Mouse (Mus musculus): ENCODE data around the gene Wfdc1. TPM values are rescaled to one million over a fixed set of nuclear protein-coding genes. Genes with fewer than 3 reads are reported as not detected.

Gene Wfdc1
- polyA plus RNA-seq, 1 experiment, result not detected

- Histone ChIP-seq H3K4me3 (ENCODE audit: insufficient read depth, low read length) (no peak overlapping the region), H3K4me1 (ENCODE audit: control insufficient read depth, insufficient read depth, low read length) (no peaks in the 10 kb centered on the region), H3K27ac (ENCODE audit: insufficient read depth, low read length) (no peak overlapping the region)
- no peak for TF ChIP-seq POLR2A (IDR thresholded peaks at IDR 0.05; ENCODE audit: low read depth, low read length)
- TF ChIP-seq CTCF (IDR thresholded peaks at IDR 0.05; ENCODE audit: borderline replicate concordance, insufficient read depth, low read length), result no peak
Measured at GRCm38 (mm10) chr8:119625788-119626187, 40.4 kb upstream of the Wfdc1 start.

GRCm38 (mm10) chr8:119627199-119627598 is 39.0 kb upstream of the Wfdc1 start:
- H3K4me1 ChIP-seq (ENCODE audit: control insufficient read depth, insufficient read depth, low read length), result no peaks in the 10 kb centered on the region
- no peak overlapping the region for H3K27ac ChIP-seq (ENCODE audit: insufficient read depth, low read length)
- no peak overlapping the region for H3K4me3 ChIP-seq (ENCODE audit: insufficient read depth, low read length)
- TF ChIP-seq CTCF (IDR thresholded peaks at IDR 0.05; ENCODE audit: borderline replicate concordance, insufficient read depth, low read length), result no peak
- no peak for TF ChIP-seq POLR2A (IDR thresholded peaks at IDR 0.05; ENCODE audit: low read depth, low read length)

DNA sequence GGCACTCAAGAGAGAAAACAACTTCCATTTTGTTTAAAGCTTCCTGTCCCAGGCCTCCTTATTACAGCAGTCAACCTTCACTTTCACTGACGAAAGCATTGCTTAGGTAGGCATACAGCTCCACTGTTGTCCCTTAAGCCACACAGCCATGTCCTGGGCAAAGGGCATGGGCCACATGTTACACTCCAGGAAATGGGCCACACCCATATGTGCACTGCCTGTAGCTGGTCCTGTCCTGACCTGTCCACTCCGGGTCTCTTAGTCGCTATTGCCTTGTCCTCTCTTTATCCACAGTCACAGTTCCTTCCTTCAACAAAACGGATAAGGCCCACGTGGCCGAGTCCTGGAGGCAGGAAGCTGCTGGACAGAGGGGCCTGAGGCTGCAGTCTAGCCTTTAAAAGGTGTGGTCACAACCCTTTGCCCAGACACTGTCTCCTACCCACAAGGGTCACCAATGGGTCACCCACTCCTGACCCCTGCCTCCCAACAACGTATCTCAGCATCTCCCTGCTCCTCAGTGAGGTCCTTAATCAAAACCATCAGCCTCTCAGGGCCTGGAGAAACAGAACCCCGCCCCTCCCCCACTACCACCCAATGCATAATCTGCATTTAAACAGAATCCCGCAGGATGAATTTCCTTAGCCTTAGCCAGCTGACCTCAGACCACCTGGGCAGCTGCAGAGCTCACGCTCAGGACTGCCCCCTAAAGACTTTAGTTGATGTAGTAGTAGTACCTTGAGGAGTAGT is 38.4 kb upstream of the Wfdc1 start:
- Histone ChIP-seq H3K4me3 (ENCODE audit: insufficient read depth, low read length) (no peak overlapping the region), H3K27ac (ENCODE audit: insufficient read depth, low read length) (no peak overlapping the region), H3K4me1 (ENCODE audit: control insufficient read depth, insufficient read depth, low read length) (no peaks in the 10 kb centered on the region)
- no peak for TF ChIP-seq CTCF (IDR thresholded peaks at IDR 0.05; ENCODE audit: borderline replicate concordance, insufficient read depth, low read length)

GRCm38 (mm10) chr8:119630841-119631240 is 35.3 kb upstream of the Wfdc1 start:
- Histone ChIP-seq H3K4me1 (ENCODE audit: control insufficient read depth, insufficient read depth, low read length) (no peaks in the 10 kb centered on the region), H3K27ac (ENCODE audit: insufficient read depth, low read length) (no peak overlapping the region), H3K4me3 (ENCODE audit: insufficient read depth, low read length) (no peak overlapping the region)
- TF ChIP-seq CTCF (IDR thresholded peaks at IDR 0.05; ENCODE audit: borderline replicate concordance, insufficient read depth, low read length), result no peak
- no peak for TF ChIP-seq POLR2A (IDR thresholded peaks at IDR 0.05; ENCODE audit: low read depth, low read length)

- Histone ChIP-seq H3K4me3 (ENCODE audit: insufficient read depth, low read length) (no peak overlapping the region), H3K4me1 (ENCODE audit: control insufficient read depth, insufficient read depth, low read length) (no peaks in the 10 kb centered on the region), H3K27ac (ENCODE audit: insufficient read depth, low read length) (no peak overlapping the region)
- TF ChIP-seq CTCF (IDR thresholded peaks at IDR 0.05; ENCODE audit: borderline replicate concordance, insufficient read depth, low read length), result no peak
Measured at GRCm38 (mm10) chr8:119632246-119632645, 33.9 kb upstream of the Wfdc1 start.

DNA sequence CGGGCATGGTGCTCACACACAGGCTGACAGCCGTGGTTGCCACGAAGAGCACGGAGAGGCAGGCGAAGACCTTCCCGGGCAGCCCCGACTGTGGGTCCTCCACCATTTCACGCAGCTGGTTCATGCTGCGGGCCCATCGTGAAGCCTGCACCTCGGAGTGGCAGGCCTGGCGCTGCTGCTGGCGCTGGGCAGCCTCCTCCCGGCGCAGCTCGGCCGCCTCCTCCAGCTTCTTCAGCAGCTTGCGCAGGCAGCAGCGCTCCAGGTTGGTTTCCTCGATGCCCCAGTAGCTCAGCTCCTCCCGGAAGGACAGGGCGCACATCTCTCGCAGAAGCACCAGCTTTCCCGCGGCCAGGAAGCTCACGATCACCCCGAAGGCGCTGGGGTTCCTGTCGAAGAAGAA is 33.3 kb upstream of the Wfdc1 start:
- Histone ChIP-seq H3K27ac (ENCODE audit: insufficient read depth, low read length) (no peak overlapping the region), H3K4me3 (ENCODE audit: insufficient read depth, low read length) (no peak overlapping the region), H3K4me1 (ENCODE audit: control insufficient read depth, insufficient read depth, low read length) (no peaks in the 10 kb centered on the region)
- TF ChIP-seq CTCF (IDR thresholded peaks at IDR 0.05; ENCODE audit: borderline replicate concordance, insufficient read depth, low read length), result no peak
- no peak for TF ChIP-seq POLR2A (IDR thresholded peaks at IDR 0.05; ENCODE audit: low read depth, low read length)

DNA sequence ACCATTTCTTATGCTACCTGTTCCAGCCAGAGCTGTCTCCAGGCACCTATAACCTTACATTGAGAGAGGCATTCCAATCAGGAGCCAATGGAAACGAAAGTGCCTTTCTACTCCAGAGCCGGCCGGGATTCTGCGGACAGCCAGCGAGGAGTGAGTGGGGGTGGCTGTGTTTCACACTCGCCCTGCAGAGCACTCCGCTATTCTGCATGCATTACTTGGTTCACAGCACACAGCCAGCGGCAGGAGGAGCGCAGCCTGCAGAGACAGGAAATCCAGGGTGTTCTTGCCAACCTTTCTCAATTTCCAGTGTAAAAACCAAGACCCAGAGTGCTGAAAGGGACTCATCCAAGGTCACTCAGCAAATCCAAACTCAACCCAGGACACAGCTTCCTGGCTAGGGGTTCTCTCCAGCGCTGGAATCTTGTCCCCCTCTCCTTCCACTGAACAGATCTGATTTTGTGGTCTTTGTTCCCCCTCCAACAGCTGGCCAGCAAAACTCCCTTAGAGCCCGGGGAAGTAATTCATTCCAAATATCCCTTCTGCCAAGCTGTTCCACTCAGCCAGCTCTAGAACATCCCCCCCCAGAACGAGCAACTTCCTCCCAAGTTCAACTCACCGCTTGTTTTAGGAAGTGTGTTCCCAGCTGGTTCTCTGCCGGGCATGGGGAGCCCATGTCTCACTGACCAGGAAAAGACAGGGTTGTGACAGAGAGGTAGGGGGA is 31.4 kb upstream of the Wfdc1 start:
- no peaks in the 10 kb centered on the region for H3K4me1 ChIP-seq (ENCODE audit: control insufficient read depth, insufficient read depth, low read length)
- H3K4me3 ChIP-seq (ENCODE audit: insufficient read depth, low read length), result no peak overlapping the region
- H3K27ac ChIP-seq (ENCODE audit: insufficient read depth, low read length), result no peak overlapping the region
- TF ChIP-seq POLR2A (IDR thresholded peaks at IDR 0.05; ENCODE audit: low read depth, low read length) (no peak), CTCF (IDR thresholded peaks at IDR 0.05; ENCODE audit: borderline replicate concordance, insufficient read depth, low read length) (no peak)

GRCm38 (mm10) chr8:119635378-119635777 is 30.8 kb upstream of the Wfdc1 start, which contains the start of gene Kcng4:
Gene Kcng4 (minus strand): TSS chr8:119635680.
- Histone ChIP-seq H3K4me1 (ENCODE audit: control insufficient read depth, insufficient read depth, low read length) (no peaks in the 10 kb centered on the region), H3K4me3 (ENCODE audit: insufficient read depth, low read length) (no peak within 1 kb of the TSS), H3K27ac (ENCODE audit: insufficient read depth, low read length) (no peak within 1 kb of the TSS)
- TF ChIP-seq CTCF (IDR thresholded peaks at IDR 0.05; ENCODE audit: borderline replicate concordance, insufficient read depth, low read length), result no peak
- TF ChIP-seq POLR2A (IDR thresholded peaks at IDR 0.05; ENCODE audit: low read depth, low read length), result no peak

- no peak for TF ChIP-seq CTCF (IDR thresholded peaks at IDR 0.05; ENCODE audit: borderline replicate concordance, insufficient read depth, low read length)
- TF ChIP-seq POLR2A (IDR thresholded peaks at IDR 0.05; ENCODE audit: low read depth, low read length), result no peak
- Histone ChIP-seq H3K27ac (ENCODE audit: insufficient read depth, low read length) (no peak overlapping the region), H3K4me1 (ENCODE audit: control insufficient read depth, insufficient read depth, low read length) (no peaks in the 10 kb centered on the region), H3K4me3 (ENCODE audit: insufficient read depth, low read length) (no peak overlapping the region)
Measured at GRCm38 (mm10) chr8:119635958-119636357, 30.2 kb upstream of the Wfdc1 start.

DNA sequence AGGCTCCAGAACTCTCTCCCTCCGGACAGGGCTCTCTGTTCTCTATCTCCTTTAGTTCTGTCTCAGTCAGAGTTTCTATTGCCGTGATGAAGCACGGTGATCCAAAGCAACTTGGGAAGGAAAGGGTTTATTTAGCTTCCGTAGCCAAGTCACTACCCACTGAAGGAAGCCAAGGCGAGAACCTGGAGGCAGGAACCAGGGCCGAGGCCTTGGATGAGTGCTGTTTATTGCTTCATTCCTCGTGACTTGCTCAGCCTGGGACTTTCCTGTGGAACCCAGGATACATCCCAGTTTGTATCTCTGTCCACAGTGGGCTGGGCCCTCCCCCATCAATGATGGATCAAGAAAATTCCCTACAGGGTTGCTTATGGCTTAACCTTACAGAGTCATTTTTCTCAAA is 29.4 kb upstream of the Wfdc1 start:
- H3K4me3 ChIP-seq (ENCODE audit: insufficient read depth, low read length), result no peak overlapping the region
- H3K27ac ChIP-seq (ENCODE audit: insufficient read depth, low read length), result no peak overlapping the region
- no peaks in the 10 kb centered on the region for H3K4me1 ChIP-seq (ENCODE audit: control insufficient read depth, insufficient read depth, low read length)
- TF ChIP-seq CTCF (IDR thresholded peaks at IDR 0.05; ENCODE audit: borderline replicate concordance, insufficient read depth, low read length) (no peak), POLR2A (IDR thresholded peaks at IDR 0.05; ENCODE audit: low read depth, low read length) (no peak)

Measured in embryonic fibroblast, embryonic 13.5 days (primary cell).